Mouse (Mus musculus): ENCODE results near the gene Oscar.

DNA sequence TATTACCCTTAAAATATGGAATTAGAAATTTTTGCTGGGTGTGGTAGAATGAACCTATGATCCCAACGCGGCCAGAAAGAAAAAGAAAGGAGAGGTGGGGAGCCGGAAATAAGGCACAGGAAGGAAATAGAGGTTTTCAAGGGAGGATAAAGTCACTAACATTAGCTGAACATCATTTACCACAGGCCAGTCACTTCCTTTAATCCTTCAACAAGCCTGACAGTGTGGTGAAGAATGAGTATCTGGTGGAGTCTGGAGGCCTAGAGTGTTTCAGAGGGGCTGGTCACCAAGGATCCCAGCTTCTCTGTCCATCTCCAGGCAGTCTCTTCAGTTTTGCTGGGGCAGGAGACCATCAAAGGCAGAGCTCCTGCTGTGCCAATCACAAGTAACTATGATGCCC is 5.5 kb downstream of the Oscar start:
- TF ChIP-seq GATA1 (IDR thresholded peaks at IDR 0.05; ENCODE audit: borderline replicate concordance, low read length) (no peak), FLI1 (IDR thresholded peaks at IDR 0.05; ENCODE audit: low read length) (0 out of 2 replicates have a peak, but pooled peaks have one; percentile 39)
